Mouse (Mus musculus): ENCODE data around the gene Tex38.

The Tex38 gene

GRCm38 (mm10) chr4:115775056-115775455 lies 5.8 kb downstream of the Tex38 start:
- DNase-seq (ENCODE audit: low spot score in 2 of 2): no peak

DNA sequence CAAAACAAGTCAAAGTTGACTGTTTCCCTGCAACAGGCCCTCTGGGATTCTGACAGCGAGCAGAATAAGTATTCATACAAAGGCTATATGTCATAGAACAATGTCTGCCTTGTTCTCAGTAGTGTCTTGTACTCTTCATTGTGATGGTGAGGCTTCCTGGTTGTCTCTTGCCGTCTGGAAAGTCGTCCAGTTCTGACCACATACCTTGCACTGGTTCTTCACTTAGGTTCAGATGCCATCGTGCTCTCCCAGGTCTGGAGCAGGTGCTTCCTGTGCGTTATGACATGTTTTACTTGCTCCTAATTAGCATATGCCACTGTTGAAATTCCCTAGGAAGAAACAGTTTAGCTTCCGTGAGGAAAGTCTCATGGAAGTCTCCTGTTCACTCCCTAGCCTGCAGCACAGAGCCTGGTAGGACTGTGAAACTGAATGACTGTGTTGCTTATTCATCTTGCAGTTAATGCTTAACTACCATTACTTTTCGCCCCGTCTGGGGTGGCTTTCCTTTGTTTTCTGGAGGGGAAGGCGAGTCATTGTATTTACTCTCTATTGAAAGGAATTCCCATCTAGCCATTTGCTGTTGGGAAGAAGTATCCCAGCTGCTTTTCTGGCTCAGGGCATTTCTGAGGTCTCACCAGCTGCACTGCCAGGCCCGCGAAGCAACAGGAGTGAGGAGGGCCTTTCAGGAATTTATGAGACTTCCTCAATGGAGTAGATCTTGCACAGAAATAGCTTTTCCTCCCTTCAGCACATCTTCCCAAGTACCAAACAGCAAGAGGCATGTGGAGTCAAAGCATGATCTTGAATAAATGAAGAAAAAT lies 13.0 kb downstream of the Tex38 start:
- DNase-seq (ENCODE audit: low spot score in 2 of 2): no peak

DNA sequence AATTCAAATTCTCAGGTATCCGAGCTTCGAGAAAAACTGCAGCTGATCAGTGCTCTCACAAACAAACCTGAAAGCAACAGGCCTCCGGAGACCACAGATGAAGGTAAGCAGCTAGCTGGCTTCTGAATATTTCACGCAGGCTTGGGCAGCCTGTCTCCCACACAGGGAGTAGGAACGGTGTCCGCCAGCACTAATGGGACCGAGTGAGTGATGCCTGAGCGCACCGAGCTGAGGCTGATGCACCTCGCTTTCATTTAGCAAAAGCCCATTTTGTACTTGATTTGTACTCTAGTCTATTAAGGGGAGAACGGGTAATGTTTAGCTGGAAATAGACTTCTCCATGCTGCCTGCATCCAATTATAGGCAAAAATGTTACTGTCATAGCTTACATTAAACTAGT lies 16.2 kb downstream of the Tex38 start:
- DNase-seq (ENCODE audit: low spot score in 2 of 2): no peak

DNA sequence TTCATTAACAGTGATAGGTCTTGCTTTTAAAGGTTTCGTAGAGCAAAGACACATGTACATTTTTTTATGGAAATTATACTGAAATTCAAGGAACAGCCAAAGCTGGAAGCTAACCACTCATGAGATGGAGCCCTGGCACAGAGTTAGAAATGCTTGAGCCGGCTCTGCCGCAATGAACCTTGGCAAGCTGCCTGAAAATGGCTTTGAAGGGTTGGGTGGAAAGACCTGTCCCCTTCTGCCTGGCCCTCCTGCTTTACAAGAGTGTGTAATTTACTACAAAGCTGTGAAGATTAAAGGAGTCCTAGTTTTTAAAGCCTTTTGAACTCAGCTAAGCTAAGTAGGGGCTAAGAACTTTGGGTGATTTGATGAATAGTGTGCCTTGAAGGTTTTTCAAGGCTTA lies 19.6 kb downstream of the Tex38 start:
- peak in 1 of 2 experiments; percentile 9 for DNase-seq (ENCODE audit: low spot score in 2 of 2)

- no peak for DNase-seq (ENCODE audit: low spot score in 2 of 2)
Observed at GRCm38 (mm10) chr4:115754851-115755250, 26.0 kb downstream of the Tex38 start.

GRCm38 (mm10) chr4:115754101-115754500 lies 26.7 kb downstream of the Tex38 start:
- DNase-seq (ENCODE audit: low spot score in 2 of 2): no peak

DNA sequence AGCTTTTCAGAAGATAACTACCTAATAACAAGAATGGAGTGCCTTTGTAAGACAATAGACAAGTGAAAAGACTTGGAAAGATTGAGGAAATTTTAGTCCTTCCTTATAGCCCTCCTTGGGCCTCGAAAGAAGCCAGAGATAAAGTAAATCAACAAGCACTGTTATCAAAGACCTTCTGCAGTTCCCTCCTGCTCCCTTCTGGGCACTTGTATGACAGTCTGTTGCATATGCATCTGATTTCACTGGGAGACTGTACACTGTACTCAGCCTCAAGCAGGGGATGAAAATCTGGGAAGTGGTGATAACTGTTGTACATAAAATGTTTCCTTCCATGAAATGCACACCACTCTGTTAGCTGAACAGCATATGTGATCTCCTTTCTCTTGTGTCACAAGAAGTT lies 31.5 kb downstream of the Tex38 start:
- no peak for DNase-seq (ENCODE audit: low spot score in 2 of 2)

- DNase-seq (ENCODE audit: low spot score in 2 of 2): no peak
Observed at GRCm38 (mm10) chr4:115748181-115748580, 32.6 kb downstream of the Tex38 start.

DNA sequence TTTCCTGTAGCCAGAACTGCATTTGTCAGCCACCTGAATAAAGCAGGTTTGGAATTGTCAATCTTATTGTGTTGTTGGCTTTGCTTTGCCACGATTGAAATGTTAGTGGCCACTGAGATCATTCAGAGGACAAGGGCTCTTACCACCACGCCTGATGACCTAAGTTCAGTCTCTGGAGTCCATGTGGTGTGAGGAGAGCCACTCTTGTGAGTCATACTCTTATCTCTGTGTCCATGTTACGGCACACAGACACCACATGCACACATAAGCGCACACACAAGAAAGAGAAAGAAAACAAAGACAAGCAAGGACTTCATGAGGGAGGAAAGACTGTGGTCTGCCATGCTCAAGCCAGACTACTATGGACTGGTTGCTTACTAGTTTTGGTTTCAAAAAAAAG lies 37.7 kb downstream of the Tex38 start:
- no peak for DNase-seq (ENCODE audit: low spot score in 2 of 2)

DNA sequence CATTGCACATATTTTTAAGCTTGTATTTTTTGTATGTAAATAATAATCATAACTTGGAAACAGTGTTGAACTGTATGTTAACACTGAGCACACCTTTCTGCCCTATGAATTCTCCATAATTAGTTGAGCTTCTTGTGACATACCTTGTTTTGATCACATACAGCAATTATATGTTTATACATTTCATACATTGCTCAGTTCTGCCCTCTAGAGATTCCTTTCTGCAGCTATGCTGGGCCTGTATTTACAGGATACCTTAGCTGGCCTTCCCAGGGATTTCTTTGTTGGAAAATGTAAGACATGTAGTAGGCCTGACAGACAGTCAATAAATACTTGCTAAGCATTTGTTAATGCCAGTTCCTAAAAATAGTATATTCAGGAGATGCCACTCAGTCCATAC lies 38.2 kb downstream of the Tex38 start:
- DNase-seq (ENCODE audit: low spot score in 2 of 2): no peak

DNA sequence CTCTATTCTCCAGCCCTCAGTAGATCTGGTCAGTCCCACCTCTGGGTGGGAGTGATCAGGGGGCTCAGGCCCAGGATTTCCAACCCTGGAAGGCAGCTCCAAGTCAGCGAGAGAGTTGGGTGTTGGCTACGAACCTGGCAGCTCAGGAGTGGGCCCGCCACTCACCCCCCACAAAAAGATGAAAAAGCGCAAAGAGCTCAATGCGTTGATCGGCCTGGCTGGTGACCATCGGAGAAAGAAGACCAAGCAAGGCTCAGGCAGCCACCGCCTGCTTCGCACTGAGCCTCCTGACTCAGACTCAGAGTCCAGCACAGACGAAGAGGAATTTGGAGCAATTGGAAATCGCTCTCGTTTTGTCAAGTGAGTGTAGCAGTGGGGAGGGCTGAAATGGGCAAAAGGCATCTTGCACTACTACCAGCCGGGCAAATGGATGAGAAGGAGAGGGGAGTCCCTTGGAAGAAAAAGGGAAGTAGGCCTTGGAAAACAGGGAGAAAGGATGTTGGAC lies 42.3 kb downstream of the Tex38 start:
- DNase-seq (ENCODE audit: low spot score in 2 of 2): no peak

DNA sequence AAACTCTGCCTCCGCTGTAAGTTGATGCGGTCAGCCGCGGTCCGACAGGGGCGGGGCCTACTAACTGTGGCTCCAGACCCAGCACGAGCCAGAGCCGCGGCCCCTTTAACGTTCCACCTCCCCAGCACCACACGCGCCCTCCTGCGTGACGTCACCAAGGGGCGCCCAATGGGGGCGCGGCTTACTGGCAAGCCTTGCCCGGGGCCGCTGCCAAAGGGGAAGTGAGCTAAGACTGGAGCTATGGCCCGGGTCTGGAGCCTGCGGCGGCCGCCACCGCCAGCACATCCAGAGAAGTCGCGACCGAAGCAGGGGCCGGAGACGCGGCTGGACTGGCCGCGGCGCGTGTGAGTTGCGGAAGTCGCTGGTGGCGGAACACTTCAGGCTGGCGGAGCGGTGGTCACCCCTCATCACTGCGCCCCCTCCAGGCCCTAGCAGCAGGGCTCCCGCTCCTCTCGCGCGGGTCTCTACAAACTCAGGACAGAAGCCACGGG lies 43.2 kb downstream of the Tex38 start, which contains the start of gene Efcab14:
TSS of gene Efcab14 (plus strand) at position 194 of the 491 bp plus-strand sequence.
- DNase-seq (ENCODE audit: low spot score in 2 of 2): peak; percentile 97 to 98

DNA sequence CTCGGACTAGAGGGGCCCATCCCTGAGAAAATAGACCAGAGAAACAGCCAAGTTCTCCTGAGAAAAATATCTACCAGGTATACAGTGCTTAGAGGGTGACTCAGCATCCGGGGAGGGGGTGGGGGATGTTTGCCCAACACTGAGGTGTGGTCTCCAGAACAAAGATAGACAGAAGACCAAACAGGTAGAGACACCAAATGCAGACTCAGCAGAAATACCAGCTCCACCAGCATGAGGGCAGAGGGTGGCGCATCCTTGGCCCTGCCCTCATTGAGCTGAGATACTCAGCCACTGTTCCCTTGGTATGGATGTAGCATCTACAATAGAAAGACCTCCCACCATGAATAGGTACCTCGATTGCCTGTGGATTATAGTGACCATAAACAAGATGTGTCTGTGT lies 46.0 kb downstream of the Tex38 start:
- no peak for DNase-seq (ENCODE audit: low spot score in 2 of 2)

DNA sequence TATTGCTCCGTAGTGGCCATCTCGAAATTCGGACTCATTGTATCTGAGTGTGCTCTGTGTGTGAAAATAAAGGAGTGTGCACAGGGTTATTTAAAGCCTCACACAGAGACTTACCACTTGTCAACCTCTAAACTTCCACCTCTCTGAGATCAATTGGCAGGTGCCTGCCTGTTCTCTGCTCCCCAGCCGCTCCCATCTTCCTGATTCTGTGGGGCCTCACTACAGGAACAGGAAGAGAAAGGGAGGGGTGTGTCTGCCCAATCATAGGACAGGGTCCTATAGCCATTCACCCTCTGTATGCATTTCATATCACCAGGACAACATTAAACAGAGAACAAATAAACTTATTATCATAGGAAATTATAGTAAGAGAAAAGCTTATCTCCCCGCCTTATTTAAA lies 47.1 kb downstream of the Tex38 start:
- no peak for DNase-seq (ENCODE audit: low spot score in 2 of 2)

DNA sequence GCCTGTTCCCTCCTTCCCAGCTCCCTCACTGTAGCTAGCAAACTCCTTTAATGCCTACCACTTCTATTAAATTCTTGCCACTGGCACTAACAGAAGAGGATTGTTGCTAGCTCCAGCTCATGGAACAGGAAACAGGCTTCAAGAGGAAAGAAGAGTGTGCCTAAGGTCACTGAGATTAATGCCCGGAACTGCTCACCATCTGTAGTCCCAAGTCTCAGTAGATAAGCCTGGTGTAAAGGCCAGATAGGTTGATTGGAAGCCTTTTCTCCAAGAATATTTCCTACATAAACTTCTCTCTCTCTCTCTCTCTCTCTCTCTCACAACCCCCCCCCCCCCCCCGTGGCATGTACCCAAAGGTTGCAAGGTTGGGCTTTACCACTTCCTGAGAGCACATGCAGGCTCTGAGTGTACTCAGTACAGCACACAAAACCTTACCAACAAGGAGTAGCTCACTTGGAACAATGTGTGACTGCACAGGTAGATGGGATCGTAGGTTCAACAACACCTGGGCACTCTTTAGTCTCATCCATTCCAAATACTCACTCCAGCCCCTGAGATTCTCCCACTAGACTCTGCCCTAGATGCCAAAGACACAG lies 48.5 kb downstream of the Tex38 start:
- no peak for DNase-seq (ENCODE audit: low spot score in 2 of 2)

GRCm38 (mm10) chr4:115731588-115732222 lies 49.1 kb downstream of the Tex38 start:
- peak; percentile 64 to 71 for DNase-seq (ENCODE audit: low spot score in 2 of 2)
